Mouse (Mus musculus): ENCODE data around the gene Blnk. TPM values are rescaled to one million over a fixed set of nuclear protein-coding genes. Genes with fewer than 3 reads are reported as not detected.

The Blnk gene
- total and polyA plus RNA-seq, 2 experiments from 2014 or later, result 0.26 TPM; not detected in 1

- TF ChIP-seq CTCF (IDR thresholded peaks at IDR 0.05; ENCODE audit: low read depth), result no peak
- no peak for TF ChIP-seq EP300 (IDR thresholded peaks at IDR 0.05; ENCODE audit: low read depth)
- no peak overlapping the region for H3K4me3 ChIP-seq (ENCODE audit: low read depth, low read length)
- no peak for DNase-seq (ENCODE audit: low spot score)
- no peaks in the 10 kb centered on the region for H3K36me3 ChIP-seq (replicated peaks; ENCODE audit: control insufficient read depth, insufficient read depth, low read length)
- H3K4me1 ChIP-seq (ENCODE audit: control insufficient read depth, insufficient read depth), result no peaks in the 10 kb centered on the region
- H3K9me3 ChIP-seq (replicated peaks; ENCODE audit: control insufficient read depth, low read length), result no peaks in the 10 kb centered on the region
- no peak overlapping the region for H3K27ac ChIP-seq (ENCODE audit: low read depth)
- H3K27me3 ChIP-seq (ENCODE audit: control insufficient read depth, insufficient read depth, low read length), result no peaks in the 10 kb centered on the region
- 71% methylated on average over 9 of the region's 9 CpGs for WGBS
- no peak overlapping the region for H3K9ac ChIP-seq (replicated peaks; ENCODE audit: low read depth, low read length)
- ATAC-seq (ENCODE audit: insufficient read depth, low read depth), result no peak
- no peak overlapping the region for H3K4me2 ChIP-seq (ENCODE audit: low read depth, low read length)
These were observed 4.3 kb downstream of the Blnk start for GRCm38 (mm10) chr19:40989961-40990600.

DNA sequence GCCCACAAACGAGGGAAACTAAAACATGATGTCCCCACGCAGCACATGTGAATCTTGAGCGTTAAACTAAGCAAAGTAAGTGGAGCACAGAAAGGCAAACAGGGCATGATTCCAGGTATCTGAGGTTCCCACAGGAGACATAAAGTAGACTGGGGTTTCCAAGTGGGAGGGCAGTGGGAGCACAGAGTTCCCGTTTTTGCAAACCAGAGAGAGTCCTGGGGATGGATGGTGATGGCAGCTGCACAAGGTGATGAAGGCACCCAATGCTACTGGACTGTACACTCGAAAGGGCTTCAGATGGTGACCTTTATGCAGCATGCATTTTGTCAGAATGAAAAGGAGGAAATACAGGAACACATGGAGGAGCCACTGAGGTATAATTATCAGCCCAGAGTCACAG, 5.5 kb downstream of the Blnk start:
- Histone ChIP-seq H3K27ac (ENCODE audit: low read depth) (no peak overlapping the region), H3K4me2 (ENCODE audit: low read depth, low read length) (no peak overlapping the region), H3K4me1 (ENCODE audit: control insufficient read depth, insufficient read depth) (no peaks in the 10 kb centered on the region), H3K9ac (replicated peaks; ENCODE audit: low read depth, low read length) (no peak overlapping the region), H3K36me3 (replicated peaks; ENCODE audit: control insufficient read depth, insufficient read depth, low read length) (no peaks in the 10 kb centered on the region), H3K27me3 (ENCODE audit: control insufficient read depth, insufficient read depth, low read length) (no peaks in the 10 kb centered on the region), H3K4me3 (ENCODE audit: low read depth, low read length) (no peak overlapping the region), H3K9me3 (replicated peaks; ENCODE audit: control insufficient read depth, low read length) (no peaks in the 10 kb centered on the region)
- DNase-seq (ENCODE audit: low spot score), result no peak
- WGBS, result 66% methylated on average over 5 of the region's 5 CpGs
- no peak for ATAC-seq (ENCODE audit: insufficient read depth, low read depth)
- no peak for TF ChIP-seq EP300 (IDR thresholded peaks at IDR 0.05; ENCODE audit: low read depth)
- TF ChIP-seq CTCF (IDR thresholded peaks at IDR 0.05; ENCODE audit: low read depth), result no peak

GRCm38 (mm10) chr19:40984536-40984935, 9.8 kb downstream of the Blnk start:
- no peak overlapping the region for H3K9ac ChIP-seq (replicated peaks; ENCODE audit: low read depth, low read length)
- H3K4me1 ChIP-seq (ENCODE audit: control insufficient read depth, insufficient read depth), result no peaks in the 10 kb centered on the region
- no peaks in the 10 kb centered on the region for H3K36me3 ChIP-seq (replicated peaks; ENCODE audit: control insufficient read depth, insufficient read depth, low read length)
- no peak overlapping the region for H3K27ac ChIP-seq (ENCODE audit: low read depth)
- DNase-seq (ENCODE audit: low spot score) (no peak), ATAC-seq (ENCODE audit: insufficient read depth, low read depth) (no peak)
- H3K9me3 ChIP-seq (replicated peaks; ENCODE audit: control insufficient read depth, low read length), result no peaks in the 10 kb centered on the region
- no peak overlapping the region for H3K4me3 ChIP-seq (ENCODE audit: low read depth, low read length)
- no peaks in the 10 kb centered on the region for H3K27me3 ChIP-seq (ENCODE audit: control insufficient read depth, insufficient read depth, low read length)
- TF ChIP-seq EP300 (IDR thresholded peaks at IDR 0.05; ENCODE audit: low read depth) (no peak), CTCF (IDR thresholded peaks at IDR 0.05; ENCODE audit: low read depth) (no peak)
- no peak overlapping the region for H3K4me2 ChIP-seq (ENCODE audit: low read depth, low read length)
- WGBS, result 89% methylated on average over 1 of the region's 1 CpGs

GRCm38 (mm10) chr19:40980671-40981070, 13.7 kb downstream of the Blnk start:
- TF ChIP-seq EP300 (IDR thresholded peaks at IDR 0.05; ENCODE audit: low read depth), result no peak
- no peak for TF ChIP-seq CTCF (IDR thresholded peaks at IDR 0.05; ENCODE audit: low read depth)
- ATAC-seq (ENCODE audit: insufficient read depth, low read depth) (no peak), DNase-seq (ENCODE audit: low spot score) (no peak)
- H3K9me3 ChIP-seq (replicated peaks; ENCODE audit: control insufficient read depth, low read length), result no peaks in the 10 kb centered on the region
- no peak overlapping the region for H3K27ac ChIP-seq (ENCODE audit: low read depth)
- WGBS, result 73% methylated on average over 5 of the region's 5 CpGs
- no peaks in the 10 kb centered on the region for H3K36me3 ChIP-seq (replicated peaks; ENCODE audit: control insufficient read depth, insufficient read depth, low read length)
- no peaks in the 10 kb centered on the region for H3K4me1 ChIP-seq (ENCODE audit: control insufficient read depth, insufficient read depth)
- no peak overlapping the region for H3K9ac ChIP-seq (replicated peaks; ENCODE audit: low read depth, low read length)
- no peaks in the 10 kb centered on the region for H3K27me3 ChIP-seq (ENCODE audit: control insufficient read depth, insufficient read depth, low read length)
- no peak overlapping the region for H3K4me3 ChIP-seq (ENCODE audit: low read depth, low read length)
- H3K4me2 ChIP-seq (ENCODE audit: low read depth, low read length), result no peak overlapping the region

DNA sequence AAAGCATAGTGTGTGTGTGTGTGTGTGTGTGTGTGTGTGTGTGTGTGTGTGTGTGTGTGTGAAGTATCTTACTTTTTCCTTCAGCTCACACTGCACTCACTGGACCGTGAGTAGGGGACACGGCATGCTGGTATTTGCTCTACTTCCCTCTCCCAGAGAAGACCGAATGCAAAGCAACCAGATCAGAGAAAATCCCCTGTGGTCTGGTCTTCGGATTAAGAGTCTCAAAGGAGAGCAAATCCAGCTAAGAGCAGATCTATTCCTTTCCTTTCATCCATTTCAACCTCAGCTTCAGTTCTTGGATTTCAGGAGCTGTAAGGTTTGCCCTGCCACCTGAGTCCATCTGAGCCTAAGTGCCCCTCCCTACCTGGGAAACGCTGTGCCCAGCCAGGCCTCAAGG, 16.3 kb downstream of the Blnk start:
- DNase-seq (ENCODE audit: low spot score), result no peak
- 53% methylated on average over 5 of the region's 5 CpGs for WGBS
- TF ChIP-seq EP300 (IDR thresholded peaks at IDR 0.05; ENCODE audit: low read depth), result no peak
- TF ChIP-seq CTCF (IDR thresholded peaks at IDR 0.05; ENCODE audit: low read depth), result no peak

More for the DNA sequence above, 16.3 kb downstream of the Blnk start:
- H3K27me3 ChIP-seq (ENCODE audit: control insufficient read depth, insufficient read depth, low read length), result no peaks in the 10 kb centered on the region
- no peak overlapping the region for H3K4me2 ChIP-seq (ENCODE audit: low read depth, low read length)
- ATAC-seq (ENCODE audit: insufficient read depth, low read depth), result no peak
- no peaks in the 10 kb centered on the region for H3K4me1 ChIP-seq (ENCODE audit: control insufficient read depth, insufficient read depth)
- no peak overlapping the region for H3K9ac ChIP-seq (replicated peaks; ENCODE audit: low read depth, low read length)
- no peaks in the 10 kb centered on the region for H3K9me3 ChIP-seq (replicated peaks; ENCODE audit: control insufficient read depth, low read length)
- H3K4me3 ChIP-seq (ENCODE audit: low read depth, low read length), result no peak overlapping the region
- H3K27ac ChIP-seq (ENCODE audit: low read depth), result no peak overlapping the region
- no peaks in the 10 kb centered on the region for H3K36me3 ChIP-seq (replicated peaks; ENCODE audit: control insufficient read depth, insufficient read depth, low read length)
